8 mouse cellular contexts compared by ENCODE assay signal in genomic region chr2:36210796-36211195, GRCm38 (mm10). TPM values are rescaled to one million over a fixed set of nuclear protein-coding genes. Genes with fewer than 3 reads are reported as not detected.
A peak's percentile ranks its signal among the peaks of the same experiment; 100 is the strongest.
DNase-seq lines count a peak whose midpoint lies in the region; ATAC-seq lines count a peak whose summit lies in the region.
"Had no signal": no experiment of that assay in that cellular context is flagged by ENCODE, and none has a peak within 500 bp of the region (broad histone marks: within the 10 kb centered on the region; RNA-seq: fewer than 3 reads in every experiment).

No protein-coding gene starts in this region.

- peak overlapping the region; percentile 7; the same call in 1 of the 2 replicates for H3K4me3 ChIP-seq in hindbrain, embryonic 12.5 days

- no peak overlapping the region for H3K27ac ChIP-seq in hindbrain, embryonic 12.5 days
- H3K27ac ChIP-seq: liver, embryonic 14.5 days had no signal

- H3K9ac ChIP-seq in hindbrain, embryonic 12.5 days, result peak overlapping the region; percentile 23; the same call in 1 of the 2 replicates
- H3K9ac ChIP-seq: liver, embryonic 14.5 days had no signal

- H3K27me3 ChIP-seq in hindbrain, embryonic 12.5 days, result peaks cover 53% of the 10 kb centered on the region

- H3K36me3 ChIP-seq in hindbrain, embryonic 12.5 days, result no peaks in the 10 kb centered on the region

- peak; percentile 17 for DNase-seq in R1 (ENCODE audit: low read depth, low spot score)
- peak; percentile 58 for DNase-seq in embryo, embryonic 9.5 days (ENCODE audit: extremely low spot score)
- peak; percentile 59 for DNase-seq in lung, postnatal 14 days
- no peak for DNase-seq in urinary bladder, postnatal 36 days (ENCODE audit: low spot score in 2 of 2)
- DNase-seq in thymus, postnatal 36 days, result no peak

- H3K4me2 ChIP-seq in hindbrain, embryonic 12.5 days (replicated peaks), result peak overlapping the region; percentile 31

- 2% methylated on average over 30 of the region's 34 CpGs for WGBS in hindbrain, embryonic 12.5 days

- peaks cover 13% of the 10 kb centered on the region for H3K4me1 ChIP-seq in hindbrain, embryonic 12.5 days

- ATAC-seq in hindbrain, embryonic 12.5 days (ENCODE audit: low FRiP score), result no peak
- ATAC-seq in monocyte, adult 5-6 weeks (replicated peaks; ENCODE audit: insufficient number of reproducible peaks, low FRiP score, low TSS enrichment, poor library complexity, severe bottlenecking), result no peak

- no peaks in the 10 kb centered on the region for H3K9me3 ChIP-seq in hindbrain, embryonic 12.5 days (replicated peaks)

RNA-seq across cellular contexts. Expression of gene Ptgs1, which starts 19.4 kb away (rescaled TPM):
- polyA plus RNA-seq in hindbrain, embryonic 12.5 days (2016; fragmentation: Nextera tagmentation; extraction: Ambion mirVana), result 4.8 and 6.2 TPM in 2 replicates
- 1.8 to 7.6 TPM (median 4.1 TPM) in 3 replicates for total RNA-seq in monocyte, adult 5-6 weeks (2017)

Comparison
In these comparisons a context has a peak if more than half of its experiments do, and no peak if none do; other contexts are left out.
1. DNase-seq: peak in R1 (single experiment), embryo, embryonic 9.5 days (single experiment) and lung, postnatal 14 days (single experiment); none in urinary bladder, postnatal 36 days (0 of 2) and thymus, postnatal 36 days (0 of 2).